Mouse (Mus musculus) adrenal gland, postnatal 4 days (tissue): ENCODE data around the gene Atg9b. TPM values are rescaled to one million over a fixed set of nuclear protein-coding genes. Genes with fewer than 3 reads are reported as not detected.

ENCODE experiments used
- DNase-seq, 2 experiments: peaks; one replicate each; pipeline ENCODE4 v3.0.0; 2021 to 2022; ENCODE audit warnings: low spot score in 2 of 2, mixed read lengths in 2 of 2
- total RNA-seq, 2 experiments: library from RNA; stranded (reverse); gene quantifications; 2 replicates each; pipeline ENCODE4 v1.2.3; 2021

The Atg9b gene
- total RNA-seq, 2 experiments from 2014 or later: 0.42 to 0.62 TPM

- no peak for DNase-seq
Observed at GRCm38 (mm10) chr5:24351278-24351677, 40.7 kb downstream of the Atg9b start, which contains the start of gene Kcnh2. Gene Kcnh2 (minus strand): TSS chr5:24351604.

GRCm38 (mm10) chr5:24350531-24351250, 41.3 kb downstream of the Atg9b start:
- no peak for DNase-seq

GRCm38 (mm10) chr5:24350073-24350472, 41.9 kb downstream of the Atg9b start:
- no peak for DNase-seq

- no peak for DNase-seq
Observed at GRCm38 (mm10) chr5:24348546-24348945, 43.4 kb downstream of the Atg9b start.

- DNase-seq: peak; percentile 51 to 63
Observed at GRCm38 (mm10) chr5:24348128-24348527, 43.8 kb downstream of the Atg9b start.

- DNase-seq: no peak
Observed at GRCm38 (mm10) chr5:24347186-24347875, 44.6 kb downstream of the Atg9b start.

- no peak for DNase-seq
Observed at GRCm38 (mm10) chr5:24346313-24346712, 45.6 kb downstream of the Atg9b start.

- DNase-seq: no peak
Observed at GRCm38 (mm10) chr5:24344477-24345051, 47.4 kb downstream of the Atg9b start.

- no peak for DNase-seq
Observed at GRCm38 (mm10) chr5:24343977-24344436, 47.9 kb downstream of the Atg9b start.

GRCm38 (mm10) chr5:24343379-24343778, 48.6 kb downstream of the Atg9b start:
- no peak for DNase-seq

GRCm38 (mm10) chr5:24342966-24343365, 49.0 kb downstream of the Atg9b start:
- DNase-seq: no peak

- DNase-seq: no peak
Observed at GRCm38 (mm10) chr5:24342205-24342963, 49.6 kb downstream of the Atg9b start.

GRCm38 (mm10) chr5:24337821-24338220, 54.1 kb downstream of the Atg9b start:
- DNase-seq: no peak

GRCm38 (mm10) chr5:24337366-24337765, 54.6 kb downstream of the Atg9b start:
- DNase-seq: no peak

GRCm38 (mm10) chr5:24335888-24336511, 55.9 kb downstream of the Atg9b start:
- DNase-seq: no peak

- no peak for DNase-seq
Observed at GRCm38 (mm10) chr5:24334749-24335148, 57.2 kb downstream of the Atg9b start.

Other genes starting within 250 kb of the Atg9b start
- 10 to 100 TPM; 12.3 to 14.1 TPM for gene Nupl2, start 227.2 kb downstream of the Atg9b start, total RNA-seq
- 10 to 100 TPM; 38.6 to 42.4 TPM for gene Kcnh2, start 40.5 kb downstream of the Atg9b start, total RNA-seq
- 10 to 100 TPM; 11.5 to 12.3 TPM for gene Nos3, start 27.3 kb downstream of the Atg9b start, total RNA-seq
- gene Abcb8, start 1.5 kb upstream of the Atg9b start, total RNA-seq: 10 to 100 TPM; 73.9 to 84.8 TPM
- under 1 TPM; 0.20 to 0.22 TPM for gene Asic3, start 21.2 kb upstream of the Atg9b start, total RNA-seq
- 10 to 100 TPM; 42.6 to 43.9 TPM for gene Cdk5, start 31.4 kb upstream of the Atg9b start, total RNA-seq
- 10 to 100 TPM; 60.8 to 70.1 TPM for gene Slc4a2, start 31.7 kb upstream of the Atg9b start, total RNA-seq
- 100 to 1,000 TPM; 108 to 127 TPM for gene Fastk, start 53.1 kb upstream of the Atg9b start, total RNA-seq
- 10 to 100 TPM; 11.1 to 11.3 TPM for gene Tmub1, start 55.7 kb upstream of the Atg9b start, total RNA-seq
- 10 to 100 TPM; 88.4 to 89.2 TPM for gene Agap3, start 60.0 kb upstream of the Atg9b start, total RNA-seq
- gene Gbx1, start 135.1 kb upstream of the Atg9b start, total RNA-seq: under 1 TPM in 1 of 2 experiments, not detected in 1; 0.11 TPM
- 1 to 10 TPM; 2.6 to 3.0 TPM for gene Asb10, start 148.8 kb upstream of the Atg9b start, total RNA-seq
- gene 4931409K22Rik, start 164.7 kb upstream of the Atg9b start, total RNA-seq: under 1 TPM in 1 of 2 experiments, not detected in 1; 0.11 TPM
- 10 to 100 TPM; 54.7 to 59.8 TPM for gene Abcf2, start 185.3 kb upstream of the Atg9b start, total RNA-seq
- 10 to 100 TPM; 59.1 to 68.4 TPM for gene Chpf2, start 194.6 kb upstream of the Atg9b start, total RNA-seq
- gene Smarcd3, start 232.3 kb upstream of the Atg9b start, total RNA-seq: 10 to 100 TPM; 27.9 to 30.6 TPM